Mouse (Mus musculus): ENCODE measurements at regions not wholly inside any gene's neighbourhood (a gene's known extent, or its start where the extent isn't known, plus 50 kb on each side); places are given as distances from the start of the nearest gene placed in this dataset.
A peak's percentile ranks its signal among the peaks of the same experiment; 100 is the strongest.

- no peak for DNase-seq
Measured at GRCm38 (mm10) chr15:24648938-24649337, 764.6 kb downstream of the Basp1 start.

GRCm38 (mm10) chr15:24635620-24636019, 777.9 kb downstream of the Basp1 start:
- DNase-seq, result no peak

DNA sequence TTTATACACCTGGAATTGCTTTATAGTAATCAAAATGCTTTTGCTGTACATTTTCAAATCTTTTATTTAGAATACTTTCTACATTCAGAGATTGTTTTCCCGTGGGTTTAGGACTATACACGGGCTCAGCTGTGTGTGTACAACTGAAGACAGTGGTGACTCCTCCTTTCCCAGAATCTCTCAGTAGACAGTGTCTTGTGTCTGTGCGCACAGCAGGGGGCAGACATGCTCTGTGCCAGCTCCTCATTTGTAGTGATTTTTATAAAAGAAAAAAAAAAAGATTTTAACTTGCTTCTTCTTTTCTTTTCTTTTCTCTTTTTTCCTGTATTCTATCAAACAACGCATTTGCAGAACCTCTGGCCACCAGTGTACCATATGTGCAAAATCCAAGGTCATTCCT, 817.3 kb downstream of the Basp1 start:
- peak; percentile 20 for DNase-seq

DNA sequence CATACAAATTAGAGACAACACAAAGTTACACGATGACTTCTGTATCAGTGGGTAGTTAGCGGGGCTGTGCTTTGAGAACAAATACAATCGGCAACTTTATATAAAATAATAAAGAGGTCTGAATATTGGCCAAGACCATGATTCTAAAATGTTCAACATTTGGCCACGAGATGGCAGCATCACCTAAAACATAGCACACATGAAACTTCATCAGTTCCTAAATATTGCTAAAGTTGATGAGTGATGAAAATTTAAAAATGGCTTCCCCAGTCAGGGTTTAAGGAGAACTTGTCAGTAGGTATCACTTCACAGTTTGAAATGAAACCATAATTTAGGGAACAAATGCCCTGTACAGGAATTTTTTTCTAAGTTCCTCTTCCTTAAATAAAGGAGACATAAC, 824.6 kb downstream of the Basp1 start:
- peak; percentile 30 for DNase-seq

DNA sequence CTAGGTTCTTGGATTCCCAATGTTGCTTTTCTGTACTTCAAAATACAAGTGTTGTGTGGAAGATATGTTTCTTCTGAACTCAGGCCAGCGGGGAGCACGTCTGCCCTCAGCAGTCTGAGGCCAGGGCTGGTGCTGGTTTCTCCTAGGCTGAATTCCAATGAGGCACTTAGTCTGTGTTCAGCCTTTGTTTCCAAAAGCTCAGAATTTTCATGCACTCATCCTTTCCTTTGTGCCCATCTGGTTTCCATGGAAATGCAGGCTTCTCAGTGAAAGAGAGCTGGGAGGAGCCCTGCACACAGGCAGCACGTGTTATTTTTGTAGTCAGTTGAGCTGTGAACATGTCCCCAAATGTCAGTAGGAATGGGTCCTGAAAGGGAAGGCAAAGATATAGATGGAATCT, 846.6 kb downstream of the Basp1 start:
- DNase-seq, result no peak

DNA sequence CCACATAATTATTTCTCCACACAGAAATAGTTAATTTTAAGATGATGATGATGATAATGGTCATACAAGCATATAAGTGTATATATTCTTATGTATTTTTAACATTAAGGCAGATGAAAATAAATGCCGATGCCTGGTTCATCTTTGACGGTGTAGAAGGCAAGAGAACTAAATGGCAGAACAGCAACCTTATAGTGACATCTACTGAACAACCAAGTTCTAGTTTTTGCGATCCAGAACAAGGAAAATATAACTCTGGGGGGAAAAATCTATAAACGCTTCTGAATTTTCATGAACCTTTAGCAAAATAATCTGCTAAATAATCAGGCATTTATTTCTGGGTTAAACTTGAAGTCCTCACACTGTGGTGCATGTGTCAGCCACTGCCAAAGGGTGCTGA, 856.8 kb downstream of the Basp1 start:
- DNase-seq, result no peak

DNA sequence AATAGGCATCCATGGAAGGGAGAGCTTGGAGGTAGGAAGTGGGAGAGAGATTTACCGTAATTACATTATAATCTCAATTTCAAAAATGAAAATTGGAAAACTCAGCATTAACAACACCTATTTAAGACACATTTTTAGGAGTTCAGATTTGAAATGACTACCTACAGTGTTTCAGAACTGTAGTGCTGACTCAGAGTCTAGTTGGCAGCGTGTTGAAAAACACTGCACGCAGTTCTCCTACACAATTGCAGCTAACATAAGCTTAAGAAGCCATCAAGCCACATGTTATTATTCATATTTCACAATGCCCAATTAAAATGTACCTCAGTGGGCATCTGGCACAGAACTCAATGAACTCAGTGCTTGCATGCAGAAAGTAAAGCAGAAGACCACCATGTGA, 863.5 kb downstream of the Basp1 start:
- no peak for DNase-seq

GRCm38 (mm10) chr15:24530065-24530464, 883.5 kb downstream of the Basp1 start:
- DNase-seq, result no peak

- DNase-seq, result no peak
Measured at GRCm38 (mm10) chr15:24527379-24527778, 886.2 kb downstream of the Basp1 start.

GRCm38 (mm10) chr15:24513926-24514325, 899.6 kb downstream of the Basp1 start:
- no peak for DNase-seq

GRCm38 (mm10) chr15:24501907-24502559, 911.5 kb downstream of the Basp1 start:
- DNase-seq, result no peak

DNA sequence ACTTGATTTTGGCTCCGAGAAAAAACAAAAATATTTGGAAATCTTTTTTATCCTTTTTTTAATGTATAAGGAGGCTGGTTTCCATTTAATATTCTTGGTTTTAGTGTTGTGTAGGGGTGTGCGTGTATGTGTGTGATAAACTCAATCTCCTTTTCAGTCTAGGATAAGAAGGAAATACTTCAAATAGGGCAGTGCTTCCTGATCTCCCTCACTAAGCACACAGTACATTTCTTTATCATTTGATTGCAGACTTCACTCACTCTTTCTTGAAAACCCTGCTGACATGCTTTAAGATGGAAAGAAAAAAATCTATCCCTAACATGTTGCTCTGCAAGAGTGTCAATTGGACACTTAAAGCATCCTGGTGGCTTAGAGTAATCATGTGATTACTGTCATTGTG, 927.3 kb downstream of the Basp1 start:
- DNase-seq, result no peak

- DNase-seq, result no peak
Measured at GRCm38 (mm10) chr15:24468239-24468638, 945.3 kb downstream of the Basp1 start.

DNA sequence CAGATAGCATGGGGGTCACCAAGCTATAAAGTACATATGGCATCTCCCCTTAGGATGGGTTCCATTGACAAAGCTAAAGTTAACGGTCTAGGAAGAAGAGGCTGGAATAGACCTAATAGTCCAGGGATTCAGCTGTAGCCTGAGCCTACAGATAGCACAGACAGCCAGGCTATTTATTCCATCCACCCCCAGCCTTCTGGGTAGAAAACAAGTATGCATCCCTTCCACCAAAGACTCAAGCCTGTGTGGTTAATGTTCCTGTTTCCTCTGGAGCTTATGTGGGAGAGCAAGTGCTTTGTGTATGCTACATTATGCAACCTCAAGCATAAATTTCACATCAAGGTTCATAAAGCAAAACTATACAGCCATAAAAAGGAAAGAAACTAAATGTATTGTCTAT, 955.8 kb downstream of the Basp1 start:
- no peak for DNase-seq

DNA sequence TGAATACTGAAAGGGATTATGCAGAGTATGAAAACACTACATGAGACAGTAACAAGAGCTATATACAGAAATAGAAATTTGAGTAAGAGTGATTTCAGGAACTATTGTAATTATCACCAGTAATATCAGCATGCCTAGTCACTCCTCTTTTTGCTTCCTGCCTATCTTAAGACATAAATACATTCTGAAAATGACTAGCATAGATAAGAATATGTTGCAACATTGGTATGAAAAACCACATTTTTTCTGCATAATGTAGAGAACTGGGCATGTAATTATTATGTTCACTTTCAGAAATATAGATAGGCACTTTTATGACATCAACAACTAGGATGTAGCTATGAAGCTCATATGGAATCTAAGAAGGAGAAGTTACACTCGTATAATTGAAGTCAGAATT, 980.5 kb downstream of the Basp1 start:
- no peak for DNase-seq

DNA sequence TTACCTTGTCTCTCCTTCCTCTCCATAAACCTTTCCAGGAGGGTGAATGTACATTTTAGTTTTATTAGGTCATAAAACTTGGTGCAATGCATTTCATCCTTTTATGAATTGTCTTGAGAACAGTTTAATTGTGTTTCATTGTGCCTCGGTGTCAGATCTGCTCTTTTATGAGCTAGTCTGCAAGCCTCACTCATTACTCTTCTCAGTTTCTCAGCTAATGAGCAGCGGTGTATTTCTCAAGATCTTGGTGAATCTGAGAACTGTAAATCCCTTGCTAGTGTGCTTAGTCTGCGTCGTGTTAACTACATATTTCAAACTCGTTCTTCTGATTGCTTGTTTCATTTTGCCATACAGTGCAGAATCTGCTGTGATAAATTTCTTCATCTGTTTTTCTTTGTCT, 984.4 kb downstream of the Basp1 start:
- DNase-seq, result no peak

GRCm38 (mm10) chr15:24422333-24422942, 991.1 kb downstream of the Basp1 start:
- DNase-seq, result no peak

- peak; percentile 8 for DNase-seq
Measured at GRCm38 (mm10) chr15:24419736-24420135, 993.8 kb downstream of the Basp1 start.

GRCm38 (mm10) chr15:24419186-24419585, 994.4 kb downstream of the Basp1 start:
- no peak for DNase-seq

- peak; percentile 13 for DNase-seq
Measured at GRCm38 (mm10) chr15:24407691-24408090, 1005.9 kb downstream of the Basp1 start.

- DNase-seq, result no peak
Measured at GRCm38 (mm10) chr15:24405305-24405704, 1008.3 kb downstream of the Basp1 start.

GRCm38 (mm10) chr15:24400088-24400487, 1013.5 kb downstream of the Basp1 start:
- DNase-seq, result no peak

DNA sequence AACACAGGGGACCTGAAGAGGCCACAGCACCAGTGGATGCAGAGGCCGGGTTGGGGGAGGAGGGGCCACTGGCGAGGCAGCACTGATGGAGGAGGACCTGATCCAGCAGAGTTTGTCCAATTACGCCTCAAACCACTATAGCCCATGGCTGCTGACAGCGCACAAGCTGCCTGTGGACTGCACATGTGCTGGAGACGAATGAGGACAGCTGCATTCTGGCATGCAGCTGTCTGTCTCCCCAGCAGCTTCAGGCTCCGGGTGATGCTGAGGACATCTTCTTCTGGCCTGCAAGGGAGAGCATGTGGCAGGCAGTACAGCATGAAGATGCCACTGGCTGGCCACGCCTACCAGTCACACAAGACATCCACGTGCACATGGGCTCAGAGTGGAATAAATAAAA, 1055.2 kb downstream of the Basp1 start:
- DNase-seq, result no peak

DNA sequence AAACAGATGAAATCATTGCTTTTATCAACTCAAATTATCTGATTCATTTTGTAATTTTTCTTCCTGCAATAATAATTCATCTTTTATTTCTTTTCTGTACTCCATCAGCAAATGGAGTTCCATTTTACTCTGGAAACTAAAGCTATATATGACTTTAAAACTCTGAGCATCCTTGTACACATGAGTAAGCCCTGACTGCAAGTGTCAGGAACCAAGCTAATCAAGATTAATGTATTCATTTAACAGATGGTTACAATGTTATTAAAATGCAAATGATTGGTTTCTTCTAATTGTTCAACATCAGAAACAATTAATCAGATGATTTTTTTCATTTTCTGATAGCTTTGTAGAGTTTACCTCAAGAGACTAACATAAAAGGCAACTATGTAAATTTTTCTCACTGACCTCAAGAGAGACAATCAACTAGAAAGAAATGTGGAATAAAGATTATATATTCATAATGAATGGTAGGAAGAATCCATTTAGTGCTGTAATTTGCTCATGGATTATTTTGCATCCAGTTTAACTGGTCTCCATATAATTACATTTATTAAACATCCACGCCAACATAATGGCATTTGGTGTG, 1064.5 kb downstream of the Basp1 start:
- no peak for DNase-seq

Measured in adrenal gland, adult 2 months (tissue).